Mouse (Mus musculus) kidney, postnatal 36 days (tissue): Measurements from ENCODE around the gene Map3k13.
A peak's percentile ranks its signal among the peaks of the same experiment; 100 is the strongest.

Source experiments
- DNase-seq, 2 experiments: peaks; one replicate each; pipeline ENCODE4 v3.0.0; 2021 to 2022; ENCODE audit warnings: mixed read lengths in 2 of 2

The Map3k13 gene

DNA sequence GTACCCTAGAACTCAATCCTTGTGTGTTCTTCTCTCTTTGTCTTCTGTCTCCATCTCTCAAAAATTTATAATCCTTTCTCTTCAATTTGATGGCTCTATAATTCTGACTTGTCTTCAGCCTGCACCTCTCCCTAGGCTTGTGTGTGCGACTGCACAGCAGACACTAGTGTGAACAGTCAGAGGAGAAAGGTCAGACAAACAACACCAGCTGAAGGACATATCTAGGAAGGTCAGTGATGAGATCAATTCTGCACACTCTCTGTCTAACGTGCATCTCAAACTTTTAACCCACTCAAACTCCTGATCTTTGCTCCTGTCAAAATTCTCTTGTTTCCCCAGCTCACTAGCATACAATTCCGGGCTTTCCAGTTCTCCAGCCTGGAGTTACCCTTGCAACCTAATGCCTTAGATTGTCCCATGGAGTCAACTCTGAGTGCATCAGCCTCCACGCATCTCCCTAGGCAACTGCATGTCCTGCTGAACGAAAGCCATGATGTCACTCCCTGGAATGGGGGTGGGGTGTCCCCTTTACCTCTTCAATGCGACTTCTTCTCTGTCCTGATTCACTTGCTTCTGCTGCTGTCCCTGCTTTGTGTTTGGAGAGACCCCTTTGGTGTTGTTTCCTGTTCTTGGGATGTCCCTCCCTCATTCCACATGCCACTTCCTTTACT, 19.2 kb downstream of the Map3k13 start:
- no peak for DNase-seq

DNA sequence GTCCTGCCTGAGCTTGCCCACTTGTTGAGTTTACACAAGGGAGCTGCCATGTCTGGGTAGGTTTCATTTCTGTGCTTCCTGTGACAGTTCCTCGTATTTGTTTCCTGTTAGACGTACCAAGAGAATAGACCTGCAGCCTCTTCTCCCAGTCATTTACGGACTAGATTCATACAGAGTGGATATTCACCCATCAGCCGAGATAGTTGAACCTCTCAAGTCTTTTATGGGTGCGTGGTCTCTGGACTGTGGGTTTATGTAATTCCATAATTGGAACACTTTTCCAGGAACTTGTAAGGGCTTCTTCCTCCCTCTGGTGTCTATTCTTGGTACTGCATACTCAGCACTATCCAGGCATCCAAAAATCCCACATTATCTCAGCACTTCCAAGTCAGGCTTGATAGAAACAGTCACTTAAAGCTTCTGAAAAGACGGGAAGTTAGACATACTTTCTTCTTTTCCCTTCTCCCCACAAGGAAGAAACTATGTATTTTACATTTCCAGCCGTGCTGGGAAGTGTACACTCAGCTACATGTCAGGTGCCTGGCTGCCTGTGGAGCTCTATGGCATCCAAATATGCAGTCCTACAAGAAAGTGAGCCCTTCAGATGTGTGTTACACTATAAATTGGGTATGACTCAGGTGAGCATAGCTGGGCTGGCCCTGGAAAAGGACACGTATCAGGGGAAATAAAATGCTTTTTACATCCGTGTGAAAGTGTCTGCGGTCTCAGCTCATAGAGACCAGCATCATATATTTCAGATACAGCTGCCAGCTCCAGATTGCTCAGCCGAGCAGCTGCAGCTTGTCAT, 20.9 kb downstream of the Map3k13 start:
- peak; percentile 63 to 79 for DNase-seq

DNA sequence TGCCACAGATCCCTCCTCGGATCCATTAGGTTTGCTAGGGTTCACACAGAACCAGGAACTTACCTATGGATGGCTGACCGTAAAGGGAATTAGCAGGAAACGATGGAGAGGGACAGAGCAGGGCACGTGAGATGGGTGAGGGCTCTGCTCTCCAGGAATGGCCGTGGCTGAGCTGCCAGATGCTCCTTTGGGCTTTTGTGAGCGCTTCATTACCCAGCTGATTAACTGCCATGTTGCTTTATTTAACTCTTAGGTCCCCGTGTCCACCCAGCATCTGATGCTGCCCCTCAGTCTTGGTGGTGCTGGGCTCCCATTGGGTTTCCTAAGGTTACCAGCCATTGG, 21.5 kb downstream of the Map3k13 start:
- no peak for DNase-seq

DNA sequence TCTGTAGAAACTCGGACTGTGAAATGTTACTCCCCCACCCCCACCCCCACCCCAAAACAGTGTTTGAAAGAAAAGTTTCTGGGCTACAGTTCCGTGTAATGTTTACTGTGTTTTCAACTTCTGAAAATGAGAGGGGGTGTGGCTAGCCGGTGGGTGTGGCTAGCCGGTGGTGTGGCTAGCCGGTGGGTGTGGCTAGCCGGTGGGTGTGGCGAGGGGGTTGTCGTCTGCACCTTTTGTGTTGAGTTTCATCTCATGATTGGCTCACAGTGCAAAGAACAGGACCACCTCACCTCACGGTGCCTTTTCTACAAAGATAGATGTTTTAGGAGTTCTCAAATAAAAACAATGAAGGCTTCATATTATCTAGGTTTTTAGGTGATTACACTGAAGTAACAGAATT, 24.0 kb downstream of the Map3k13 start:
- peak; percentile 67 to 85 for DNase-seq

DNA sequence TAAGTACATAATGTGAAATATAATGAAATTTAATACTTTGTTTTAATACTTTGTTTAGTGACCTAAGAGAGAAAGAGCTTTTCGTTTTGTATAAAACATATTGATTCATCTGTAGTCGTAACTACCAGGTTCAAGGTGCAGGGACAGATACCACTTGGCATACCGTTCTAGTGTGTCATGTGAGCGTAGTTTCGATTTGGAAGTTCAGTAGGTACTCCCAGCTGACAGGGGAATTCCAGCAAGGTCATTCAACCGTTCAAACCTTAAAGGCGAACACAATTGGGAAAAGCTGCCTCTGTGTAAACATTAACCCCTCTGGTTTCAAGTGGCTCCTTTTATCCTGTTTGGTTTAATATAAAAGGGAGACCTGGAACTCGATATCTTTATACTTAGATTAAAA, 24.5 kb downstream of the Map3k13 start:
- DNase-seq: peak; percentile 61 to 90

DNA sequence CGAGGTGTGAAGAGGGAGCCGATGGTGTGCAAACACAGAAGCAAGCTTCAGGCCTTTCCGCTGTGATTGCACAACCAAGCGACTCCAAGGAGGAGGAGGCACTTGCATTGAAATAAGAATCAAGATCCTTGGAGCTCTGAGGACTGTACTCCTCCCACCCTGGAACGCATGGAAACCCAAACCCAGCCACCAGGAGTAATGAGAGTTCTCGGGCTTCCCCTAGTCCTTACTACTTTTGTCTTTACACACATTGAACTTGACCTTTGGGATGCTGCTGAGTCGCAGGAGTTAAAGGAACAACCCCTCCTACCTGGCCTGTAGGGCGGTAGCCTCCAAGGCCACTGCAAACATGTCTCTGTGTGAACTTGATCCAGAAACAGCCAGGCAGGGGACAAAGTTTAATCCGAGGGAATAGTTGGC, 31.5 kb downstream of the Map3k13 start:
- DNase-seq: peak; percentile 73 to 89

DNA sequence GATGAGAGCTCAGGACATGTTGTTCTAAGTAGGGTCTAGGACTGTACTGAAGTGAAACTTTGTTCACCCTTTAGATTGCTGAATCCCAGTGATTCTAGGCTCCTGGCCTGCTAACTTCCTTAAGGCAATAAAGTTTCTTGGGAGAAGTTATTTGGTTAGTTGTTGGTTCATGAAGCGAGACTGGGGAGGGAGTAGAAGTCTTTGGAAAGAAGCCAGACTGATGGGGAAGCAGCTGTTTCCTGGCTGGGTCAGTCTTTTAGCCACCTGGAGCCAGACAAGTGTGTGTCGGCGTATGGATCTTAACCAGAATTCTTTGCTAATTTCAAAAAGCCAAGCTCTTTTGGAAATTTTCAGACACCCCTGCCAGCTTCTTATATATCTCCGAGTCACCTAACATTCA, 33.0 kb downstream of the Map3k13 start:
- DNase-seq: peak; percentile 57 to 81

DNA sequence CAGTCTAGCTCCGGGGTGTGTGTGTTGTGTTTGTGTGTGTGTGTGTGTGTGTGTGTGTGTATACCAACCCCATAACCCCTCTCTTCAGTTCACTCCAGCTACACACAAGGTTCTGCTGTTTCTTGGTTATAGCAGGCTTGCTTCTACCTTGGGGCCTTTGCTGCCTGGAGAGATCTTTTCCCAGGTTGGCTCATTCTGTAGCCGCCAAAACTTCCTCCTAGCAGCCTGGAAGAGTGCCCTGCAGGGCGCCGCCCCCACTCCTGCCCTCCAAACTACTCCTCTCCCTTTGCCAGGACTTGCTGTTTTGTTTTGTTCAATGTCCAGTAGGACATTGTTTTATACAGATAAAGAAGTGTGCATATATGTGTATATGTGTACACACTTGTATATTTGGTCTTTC, 33.4 kb downstream of the Map3k13 start:
- peak; percentile 42 to 64 for DNase-seq

DNA sequence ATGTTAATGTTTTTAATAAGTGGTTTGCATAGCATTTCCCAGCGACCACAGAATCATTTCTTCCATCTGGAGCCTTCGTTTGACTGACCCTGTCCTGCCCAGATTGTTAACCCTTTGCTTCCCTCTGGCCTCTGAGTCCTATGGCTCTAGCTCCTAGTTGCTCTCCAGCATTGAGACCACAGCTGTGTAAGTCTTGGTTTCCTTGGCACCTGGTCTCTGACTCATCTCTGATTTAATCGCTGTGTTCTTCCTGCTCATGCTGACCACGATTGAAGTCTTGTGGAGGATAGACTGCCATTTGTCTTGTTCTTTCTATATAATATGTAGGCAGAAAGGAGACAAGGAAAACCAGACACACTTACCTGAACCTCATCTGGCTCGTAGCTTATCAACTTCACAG, 35.6 kb downstream of the Map3k13 start:
- DNase-seq: no peak

DNA sequence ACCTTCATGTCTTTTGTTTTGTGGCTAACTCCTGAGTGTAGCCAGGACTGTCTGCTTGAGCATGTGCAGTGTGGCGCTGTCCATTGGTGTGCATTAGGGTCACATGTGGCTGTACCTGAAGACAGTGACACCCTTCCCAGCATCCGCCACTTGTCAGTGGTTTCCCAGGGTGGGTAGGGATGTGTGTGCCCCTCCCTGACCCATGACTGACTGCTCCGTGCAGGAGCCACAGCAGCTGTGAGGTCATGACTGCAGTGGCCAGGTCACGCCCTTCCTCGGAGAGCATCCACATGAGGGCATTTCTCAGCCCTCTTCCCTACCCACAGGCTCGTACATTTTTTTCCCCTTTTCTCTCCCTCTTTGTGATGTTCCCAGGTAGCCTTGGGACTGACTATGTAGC, 36.6 kb downstream of the Map3k13 start:
- no peak for DNase-seq

DNA sequence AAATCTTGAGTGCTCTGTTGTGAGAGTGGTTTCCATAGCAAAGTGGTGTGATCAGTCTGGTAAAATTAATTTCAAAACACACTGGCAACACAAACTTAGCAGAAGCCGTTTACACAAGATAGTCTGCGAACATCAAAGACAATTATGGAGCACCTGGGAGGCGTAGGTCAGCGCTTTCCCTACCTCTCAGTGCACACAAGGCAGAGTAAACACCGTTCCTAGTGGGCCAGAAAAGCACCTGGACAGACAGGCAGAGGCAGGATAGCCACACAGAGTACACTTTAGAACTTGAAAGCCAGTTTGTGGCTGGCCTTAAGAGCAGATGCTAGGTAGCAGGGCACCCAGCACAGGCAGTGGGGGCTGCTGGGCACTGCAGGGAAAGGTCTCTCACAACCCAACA, 37.6 kb downstream of the Map3k13 start:
- DNase-seq: no peak

DNA sequence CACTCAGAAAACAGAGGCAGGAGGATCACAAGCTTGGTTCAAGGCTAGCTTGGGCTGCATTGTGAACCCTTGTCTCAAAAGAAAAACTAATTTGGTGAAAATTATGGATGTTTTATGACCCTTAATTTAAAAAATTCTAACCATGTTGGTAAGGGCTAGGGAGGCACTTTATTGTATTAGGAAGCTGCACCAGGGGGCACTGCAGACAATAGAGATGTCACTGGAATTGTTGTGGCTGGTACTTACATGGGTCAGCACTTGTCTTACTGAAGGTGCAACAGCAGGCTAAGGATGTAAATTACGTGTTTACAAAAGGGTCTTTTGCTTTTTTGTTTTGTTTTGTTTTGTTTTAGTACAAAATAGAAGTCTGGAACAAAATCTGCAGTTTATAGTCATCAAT, 39.3 kb downstream of the Map3k13 start:
- DNase-seq: no peak

DNA sequence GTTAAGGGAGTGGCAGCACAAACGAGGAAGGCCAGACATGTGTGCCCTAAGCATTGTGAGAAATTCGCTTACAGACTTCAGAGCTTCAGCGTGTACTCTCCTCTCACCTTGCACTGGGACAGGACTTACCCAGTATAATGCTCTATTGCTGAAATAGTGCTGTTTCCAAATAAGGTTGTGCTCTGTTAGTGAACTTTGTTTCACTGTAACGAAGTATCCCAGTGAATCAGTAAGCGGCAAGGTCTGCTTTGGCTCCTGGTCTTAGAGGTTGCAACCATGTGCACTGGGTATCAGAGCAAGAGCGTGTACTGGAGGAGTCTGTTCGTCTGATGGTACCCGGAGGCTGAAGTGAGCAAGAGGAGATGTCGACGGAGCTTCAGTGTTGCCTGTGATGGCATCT, 39.8 kb downstream of the Map3k13 start:
- peak in 1 of 2 experiments; percentile 35 for DNase-seq

DNA sequence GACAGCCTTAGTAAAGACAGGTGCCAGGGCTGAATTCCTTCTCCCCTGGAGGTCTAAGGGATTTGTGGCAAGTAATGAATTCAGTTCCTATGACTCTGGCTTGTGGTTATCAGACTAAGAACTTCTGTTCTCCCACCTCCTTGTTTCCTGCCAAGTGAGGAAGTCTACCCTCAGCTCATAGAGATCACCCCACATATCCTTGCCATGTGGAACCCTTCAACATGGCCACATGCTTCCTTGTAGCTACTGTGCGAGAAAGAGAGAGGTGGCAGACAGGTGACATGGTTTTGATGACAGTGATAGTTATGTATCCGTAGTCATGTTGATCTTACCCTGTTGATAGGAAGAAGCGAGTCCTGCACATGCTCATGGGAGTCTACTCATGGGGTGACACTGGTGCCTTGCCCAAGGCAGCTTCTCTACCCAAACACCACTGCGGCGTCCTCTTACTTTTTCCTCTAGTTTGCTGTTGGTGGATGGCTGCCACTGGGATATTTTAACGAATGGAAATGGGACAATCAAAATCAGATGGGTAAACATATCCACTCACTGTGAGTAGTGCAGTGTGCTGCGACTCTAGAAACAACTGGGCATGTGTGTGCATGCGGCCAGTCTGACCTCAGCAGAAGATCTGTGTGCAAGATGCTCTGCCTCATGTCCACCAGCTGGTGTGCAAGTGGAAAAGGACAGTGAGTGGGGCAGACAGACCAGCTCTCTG, 40.9 kb downstream of the Map3k13 start:
- no peak for DNase-seq

DNA sequence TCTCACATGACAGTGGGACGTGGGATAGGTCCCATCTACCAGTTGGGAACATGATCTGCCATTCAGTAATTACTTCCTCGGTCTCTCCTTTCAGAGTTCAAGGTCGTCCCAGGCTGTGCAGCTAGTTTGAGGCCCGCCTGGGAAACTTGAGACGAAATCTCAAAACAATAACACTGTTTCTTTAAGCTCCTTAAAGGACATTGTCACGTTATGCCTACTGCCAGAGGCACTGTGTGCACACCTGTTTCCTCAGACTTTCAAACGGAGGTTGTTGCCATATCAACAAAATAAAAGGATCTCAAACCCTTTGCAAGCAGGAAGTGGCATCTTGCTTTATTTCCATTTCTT, 41.4 kb downstream of the Map3k13 start:
- DNase-seq: no peak

DNA sequence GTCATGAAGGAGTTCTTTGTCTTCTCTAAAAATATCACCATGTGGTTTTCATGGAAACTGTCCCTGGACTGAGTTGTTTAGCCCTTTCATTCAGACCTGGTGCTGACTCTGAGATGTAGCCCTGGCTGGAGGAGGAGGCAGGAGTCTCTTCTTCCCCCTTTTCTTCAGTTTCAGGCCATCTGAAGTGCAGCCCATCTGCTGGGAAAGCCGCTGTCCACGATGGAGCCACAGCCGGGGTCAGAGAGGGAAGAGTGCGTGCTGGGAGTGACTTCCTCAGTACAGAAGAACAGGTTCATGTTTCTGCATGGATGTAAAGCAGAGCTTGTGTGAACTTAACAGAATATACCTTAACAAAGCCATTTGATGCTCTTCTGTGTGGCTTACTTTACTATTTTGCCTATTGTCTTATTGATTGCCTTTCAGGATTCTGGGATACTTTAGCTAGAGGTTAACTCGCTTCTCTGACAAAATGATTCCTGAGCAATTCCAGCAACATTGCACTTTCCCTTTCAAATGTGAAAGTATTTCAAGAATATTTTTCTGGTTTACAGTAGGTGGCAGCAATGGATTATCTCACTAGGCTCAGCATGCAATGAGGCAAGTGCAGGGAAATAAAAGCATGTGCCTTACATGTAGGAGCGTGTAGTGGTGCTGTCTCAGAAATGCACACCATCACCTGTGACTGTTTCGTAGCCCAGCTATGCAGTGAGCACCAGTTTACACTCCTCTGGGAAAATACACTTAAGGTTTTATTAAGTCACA, 42.3 kb downstream of the Map3k13 start:
- DNase-seq: no peak

DNA sequence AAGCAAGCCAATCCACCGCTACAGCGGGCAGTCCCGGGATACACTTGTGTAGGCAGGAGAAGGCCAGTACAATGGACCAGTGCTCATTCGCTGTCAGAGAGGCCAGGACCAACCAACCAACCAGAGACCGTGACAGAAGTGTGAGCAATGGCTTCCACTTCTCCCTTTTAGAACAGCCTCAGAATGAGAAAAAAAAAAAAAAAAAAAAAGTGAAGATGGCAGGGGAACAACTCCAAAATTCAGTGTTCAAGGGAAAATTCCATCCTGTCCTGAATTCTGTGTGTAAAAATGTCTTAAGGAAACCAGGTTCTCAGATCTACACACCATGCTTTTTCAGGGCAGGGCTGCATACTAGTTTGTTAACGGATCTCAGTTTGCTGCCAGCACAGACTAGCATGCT, 43.5 kb downstream of the Map3k13 start:
- no peak for DNase-seq

DNA sequence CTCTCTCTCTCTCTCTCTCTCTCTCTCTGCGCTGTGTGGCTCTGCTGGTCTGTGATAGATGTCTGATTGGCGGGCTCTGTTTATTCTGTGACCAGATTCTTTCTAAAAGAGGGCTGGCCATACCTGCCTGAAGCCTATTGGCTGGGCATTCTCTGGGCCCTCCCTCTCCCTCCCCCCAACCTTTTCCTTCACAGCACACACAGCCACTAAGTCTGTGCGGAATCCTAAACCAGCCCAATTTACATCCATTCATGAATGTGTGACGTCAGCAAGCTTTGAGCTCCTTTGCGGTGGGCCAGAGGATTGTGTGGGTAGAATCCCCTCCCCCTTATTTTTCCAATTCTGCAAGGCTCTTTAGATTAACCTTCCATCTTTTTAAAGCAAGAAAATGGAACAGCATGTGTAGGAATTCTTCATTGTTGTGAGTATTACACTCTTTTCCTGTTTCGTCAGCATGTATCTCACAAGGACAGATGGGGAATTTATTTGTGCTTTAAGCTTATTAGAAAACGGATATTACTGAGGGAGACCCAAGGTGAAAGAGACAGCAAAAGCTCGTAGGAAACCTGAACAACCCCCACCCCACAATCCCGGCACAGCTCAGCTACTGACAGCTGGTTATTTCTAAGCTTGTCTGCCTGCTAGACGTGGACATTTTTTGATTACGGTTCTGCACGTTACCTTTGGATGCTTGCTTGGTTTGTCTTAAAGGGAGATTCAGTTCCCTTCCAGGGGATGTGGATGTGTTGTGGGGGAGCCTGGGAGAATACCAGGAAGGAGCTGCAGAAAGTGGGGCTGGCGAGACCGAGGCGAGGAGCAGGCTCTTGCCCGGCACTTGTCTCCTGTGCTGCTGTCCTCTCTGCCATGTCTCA, 51.9 kb downstream of the Map3k13 start:
- peak; percentile 60 to 76 for DNase-seq

DNA sequence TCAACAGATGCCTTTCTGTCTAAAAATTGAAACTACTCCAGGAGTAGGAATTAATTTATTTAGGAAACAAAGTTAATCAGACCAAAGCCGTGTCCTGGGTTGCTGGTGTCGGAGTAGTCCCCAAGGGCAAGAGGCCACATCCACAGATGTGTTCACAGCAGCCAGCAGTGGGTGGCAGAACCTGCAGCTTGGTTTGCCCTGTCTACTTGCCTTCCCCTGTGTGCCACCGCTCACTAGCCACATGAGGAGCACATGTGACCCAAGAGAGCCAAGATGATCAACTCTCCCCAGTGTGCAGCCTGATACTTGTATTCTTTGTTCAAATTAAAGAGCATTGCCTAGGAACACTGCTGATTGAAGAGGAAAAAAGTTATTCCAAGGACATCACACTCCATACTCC, 54.3 kb downstream of the Map3k13 start:
- no peak for DNase-seq

DNA sequence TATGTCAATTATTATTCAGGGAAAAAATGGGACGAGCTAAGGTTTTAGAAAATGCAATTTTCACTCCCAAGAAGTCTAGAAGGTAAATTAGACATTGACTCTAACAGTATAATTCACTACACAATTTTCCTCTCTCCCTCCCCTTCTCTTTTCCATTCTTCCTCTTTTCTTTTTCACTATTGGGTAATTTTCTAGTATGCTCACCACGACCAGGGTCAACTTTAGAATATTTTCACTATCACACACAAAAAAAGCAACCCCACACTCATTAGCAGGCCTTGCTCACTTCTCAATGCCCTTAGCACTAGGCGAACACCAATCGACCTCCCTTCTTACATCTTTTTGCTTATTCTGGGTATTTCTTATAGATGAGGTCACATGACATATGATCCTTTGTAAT, 54.7 kb downstream of the Map3k13 start:
- DNase-seq: no peak

DNA sequence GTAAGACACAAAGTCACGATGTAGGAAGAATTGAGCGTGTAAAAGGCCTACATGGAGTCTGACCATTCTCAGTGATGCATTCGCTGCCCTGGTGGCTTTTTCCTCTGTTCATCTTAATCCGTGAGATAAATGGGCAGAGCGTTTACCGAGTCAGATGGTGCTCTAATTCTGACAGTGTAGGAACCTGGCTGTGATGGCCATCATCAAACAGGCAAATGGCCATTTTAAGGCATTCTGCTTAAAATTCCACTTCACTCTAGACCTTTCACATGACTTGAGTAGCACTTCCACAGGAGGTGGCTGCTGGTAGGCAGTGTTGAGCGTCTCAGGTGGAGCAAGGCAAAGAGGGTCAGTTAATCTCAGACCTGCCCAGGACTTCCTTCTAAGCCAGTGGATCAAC, 58.2 kb downstream of the Map3k13 start:
- DNase-seq: no peak

DNA sequence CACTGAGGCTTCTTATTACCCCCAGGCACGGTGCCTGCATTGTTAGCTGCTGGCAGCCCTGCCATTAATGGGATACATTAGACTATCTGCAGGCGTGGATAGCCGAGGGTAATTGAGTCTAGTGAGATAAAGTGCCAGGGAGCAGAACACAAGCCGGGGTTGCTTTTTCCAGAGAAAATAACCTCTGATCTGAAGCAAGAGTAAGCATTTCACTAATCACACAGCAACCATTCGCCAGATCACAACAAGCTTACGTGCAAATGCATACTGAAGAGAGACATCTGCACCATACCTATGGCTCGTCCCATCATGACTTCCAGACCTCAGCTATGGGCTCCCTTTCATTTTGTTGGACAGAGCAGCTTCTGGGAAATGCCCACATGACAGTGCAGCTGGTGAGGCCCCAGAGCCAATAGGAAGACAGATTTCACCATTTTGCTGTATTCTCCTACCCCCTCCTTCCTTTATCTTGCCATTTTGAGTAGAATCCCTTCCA, 59.3 kb downstream of the Map3k13 start:
- DNase-seq: no peak
